Mouse (Mus musculus) stomach, embryonic 16.5 days (tissue): ENCODE measurements around the gene Eci1. TPM values are rescaled to one million over a fixed set of nuclear protein-coding genes. Genes with fewer than 3 reads are reported as not detected.
"Not testable (repeated sequence)": the region's sequence is repeated elsewhere in the genome, so short reads cannot be mapped to it uniquely, and the experiment has no call there.

ENCODE experiments used
- ATAC-seq: fragments of 200-750 bp; cut with Nextera tagmentation; 2 replicates; pipeline ENCODE4 v1.8.0; 2017; ENCODE audit warnings: moderate number of reproducible peaks, moderate TSS enrichment; ENCODE audit not compliant: insufficient read depth, low FRiP score
- H3K27ac ChIP-seq: fragments of 300-500 bp; sonication (generic); 2 replicates; pipeline ENCODE4 v1.5.1; 2014; ENCODE audit warnings: low read length
- H3K27me3 ChIP-seq: fragments of 300-500 bp; sonication (generic); 2 replicates; pipeline ENCODE4 v1.6.1; 2014; ENCODE audit warnings: low read length, control low read depth, mixed read lengths; ENCODE audit not compliant: control insufficient read depth, insufficient read depth
- H3K36me3 ChIP-seq: fragments of 300-500 bp; sonication (generic); 2 replicates; pipeline ENCODE4 v1.6.1; 2014; ENCODE audit warnings: low read length; ENCODE audit not compliant: control insufficient read depth, insufficient read depth
- H3K4me1 ChIP-seq: fragments of 300-500 bp; sonication (generic); 2 replicates; pipeline ENCODE4 v1.6.1; 2014; ENCODE audit warnings: low read length, control low read depth, mixed read lengths; ENCODE audit not compliant: control insufficient read depth, insufficient read depth
- H3K4me2 ChIP-seq: fragments of 300-500 bp; sonication (generic); 2 replicates; pipeline ENCODE4 v1.6.1; 2014; ENCODE audit warnings: low read depth, low read length, mixed read lengths
- H3K4me3 ChIP-seq: fragments of 300-500 bp; sonication (generic); replicated peaks from 2 replicates; pipeline ENCODE4 v1.5.1; 2014; ENCODE audit warnings: mild to moderate bottlenecking, low read length
- H3K9ac ChIP-seq: fragments of 300-500 bp; sonication (generic); 2 replicates; pipeline ENCODE4 v1.6.1; 2014; ENCODE audit warnings: low read length
- H3K9me3 ChIP-seq: fragments of 300-500 bp; sonication (generic); replicated peaks from 2 replicates; pipeline ENCODE4 v1.6.1; 2016; ENCODE audit warnings: low read length, control low read depth; ENCODE audit not compliant: control insufficient read depth
- WGBS: fragments of 180-500 bp; shearing (Covaris S2); extraction: QIAGEN DNeasy Blood & Tissue Kit; methylation state at CpG from one replicate; pipeline ENCODE4 v1.1.7; 2014; 5-methylcytosine and 5-hydroxymethylcytosine counted together
- polyA plus RNA-seq: library from polyadenylated mRNA; unstranded; fragments of >200 nt; fragmentation: Nextera tagmentation; extraction: Ambion mirVana; gene quantifications from 2 replicates; pipeline ENCODE4 v1.2.1, GENCODE M21; 2015

Eci1 gene
- polyA plus RNA-seq, 1 experiment from 2014 or later: 153 TPM

GRCm38 (mm10) chr17:24407116-24407803, 19.2 kb upstream of the Eci1 start:
- Histone ChIP-seq H3K9me3 (no peaks in the 10 kb centered on the region), H3K36me3 (peaks cover 9% of the 10 kb centered on the region), H3K9ac (no peak overlapping the region), H3K27me3 (no peaks in the 10 kb centered on the region), H3K4me2 (no peak overlapping the region), H3K4me3 (no peak overlapping the region), H3K27ac (no peak overlapping the region), H3K4me1 (no peaks in the 10 kb centered on the region)
- WGBS: 86% methylated on average over 12 of the region's 12 CpGs
- no peak for ATAC-seq

- Histone ChIP-seq H3K4me3 (peak overlapping the region; percentile 95), H3K36me3 (peaks cover 8% of the 10 kb centered on the region; the same call in 1 of the 2 replicates), H3K27me3 (no peaks in the 10 kb centered on the region), H3K9me3 (no peaks in the 10 kb centered on the region), H3K4me1 (peaks cover 12% of the 10 kb centered on the region), H3K9ac (peak overlapping the region; percentile 82), H3K4me2 (peak overlapping the region; percentile 78), H3K27ac (peak overlapping the region; percentile 94)
- no peak for ATAC-seq
- 25% methylated on average over 22 of the region's 22 CpGs for WGBS
Measured at GRCm38 (mm10) chr17:24413557-24414211, 12.8 kb upstream of the Eci1 start.

GRCm38 (mm10) chr17:24414230-24414976, 12.0 kb upstream of the Eci1 start, which contains the start of gene Rnps1:
Rnps1 (plus strand) TSS chr17:24414565.
- H3K4me3 ChIP-seq: peak within 1 kb of the TSS; percentile 95
- peak within 1 kb of the TSS; percentile 95 for H3K9ac ChIP-seq
- H3K27me3 ChIP-seq: no peaks in the 10 kb centered on the region
- H3K4me2 ChIP-seq: peak within 1 kb of the TSS; percentile 88
- no peaks in the 10 kb centered on the region for H3K9me3 ChIP-seq
- H3K36me3 ChIP-seq: 0 out of 2 replicates have a peak, but pooled peaks cover 5% of the 10 kb centered on the region
- peak; percentile 95 for ATAC-seq
- under 1% methylated on average over 64 of the region's 64 CpGs for WGBS
- H3K27ac ChIP-seq: peak within 1 kb of the TSS; percentile 94
- peaks cover 12% of the 10 kb centered on the region for H3K4me1 ChIP-seq

GRCm38 (mm10) chr17:24415011-24415410, 11.4 kb upstream of the Eci1 start:
- H3K9me3 ChIP-seq: no peaks in the 10 kb centered on the region

GRCm38 (mm10) chr17:24416051-24416652, 10.3 kb upstream of the Eci1 start:
- Histone ChIP-seq H3K4me2 (peak overlapping the region; percentile 88), H3K9ac (peak overlapping the region; percentile 95), H3K27me3 (no peaks in the 10 kb centered on the region), H3K4me3 (peak overlapping the region; percentile 95), H3K36me3 (peaks cover 20% of the 10 kb centered on the region; the same call in 1 of the 2 replicates), H3K4me1 (peaks cover 12% of the 10 kb centered on the region), H3K9me3 (no peaks in the 10 kb centered on the region), H3K27ac (no peak overlapping the region)
- ATAC-seq: no peak
- WGBS: 81% methylated on average over 3 of the region's 3 CpGs

More at GRCm38 (mm10) chr17:24415011-24415410, 11.4 kb upstream of the Eci1 start:
- H3K4me3 ChIP-seq: peak overlapping the region; percentile 95
- peak overlapping the region; percentile 95 for H3K9ac ChIP-seq
- peaks cover 12% of the 10 kb centered on the region for H3K4me1 ChIP-seq
- H3K27me3 ChIP-seq: no peaks in the 10 kb centered on the region
- peaks cover 10% of the 10 kb centered on the region; the same call in 1 of the 2 replicates for H3K36me3 ChIP-seq
- ATAC-seq: no peak
- peak overlapping the region; percentile 94 for H3K27ac ChIP-seq
- peak overlapping the region; percentile 88 for H3K4me2 ChIP-seq
- WGBS: under 1% methylated on average over 21 of the region's 21 CpGs

- H3K36me3 ChIP-seq: peaks cover 47% of the 10 kb centered on the region
- no peak overlapping the region for H3K27ac ChIP-seq
- H3K4me2 ChIP-seq: no peak overlapping the region
- ATAC-seq: no peak
- no peak overlapping the region for H3K4me3 ChIP-seq
- no peaks in the 10 kb centered on the region for H3K27me3 ChIP-seq
- 86% methylated on average over 4 of the region's 4 CpGs for WGBS
- H3K9ac ChIP-seq: no peak overlapping the region
- H3K4me1 ChIP-seq: peaks cover 4% of the 10 kb centered on the region; the same call in 1 of the 2 replicates
- H3K9me3 ChIP-seq: no peaks in the 10 kb centered on the region
Measured at GRCm38 (mm10) chr17:24423114-24423513, 3.3 kb upstream of the Eci1 start.

- Histone ChIP-seq H3K4me2 (no peak overlapping the region), H3K9ac (no peak overlapping the region), H3K27me3 (no peaks in the 10 kb centered on the region), H3K4me1 (peaks cover 4% of the 10 kb centered on the region; the same call in 1 of the 2 replicates), H3K9me3 (no peaks in the 10 kb centered on the region), H3K27ac (no peak overlapping the region), H3K4me3 (no peak overlapping the region), H3K36me3 (peaks cover 42% of the 10 kb centered on the region)
- no peak for ATAC-seq
- 92% methylated on average over 5 of the region's 5 CpGs for WGBS
Measured at GRCm38 (mm10) chr17:24424489-24424888, 2.0 kb upstream of the Eci1 start.

GRCm38 (mm10) chr17:24425326-24425725, 1.1 kb upstream of the Eci1 start:
- H3K4me1 ChIP-seq, ATAC-seq, H3K9ac ChIP-seq, H3K4me2 ChIP-seq, H3K27ac ChIP-seq, H3K4me3 ChIP-seq, H3K27me3 ChIP-seq, H3K9me3 ChIP-seq: not testable (repeated sequence)
- H3K36me3 ChIP-seq: peaks cover 34% of the 10 kb centered on the region
- WGBS: 82% methylated on average over 6 of the region's 8 CpGs
